Mouse (Mus musculus): ENCODE results near the gene Cbx3. TPM values are rescaled to one million over a fixed set of nuclear protein-coding genes. Genes with fewer than 3 reads are reported as not detected.
A peak's percentile ranks its signal among the peaks of the same experiment; 100 is the strongest.

The Cbx3 gene
- polyA plus RNA-seq (2015; fragmentation: Nextera tagmentation; extraction: Ambion mirVana) = 732 and 791 TPM in 2 replicates

DNA sequence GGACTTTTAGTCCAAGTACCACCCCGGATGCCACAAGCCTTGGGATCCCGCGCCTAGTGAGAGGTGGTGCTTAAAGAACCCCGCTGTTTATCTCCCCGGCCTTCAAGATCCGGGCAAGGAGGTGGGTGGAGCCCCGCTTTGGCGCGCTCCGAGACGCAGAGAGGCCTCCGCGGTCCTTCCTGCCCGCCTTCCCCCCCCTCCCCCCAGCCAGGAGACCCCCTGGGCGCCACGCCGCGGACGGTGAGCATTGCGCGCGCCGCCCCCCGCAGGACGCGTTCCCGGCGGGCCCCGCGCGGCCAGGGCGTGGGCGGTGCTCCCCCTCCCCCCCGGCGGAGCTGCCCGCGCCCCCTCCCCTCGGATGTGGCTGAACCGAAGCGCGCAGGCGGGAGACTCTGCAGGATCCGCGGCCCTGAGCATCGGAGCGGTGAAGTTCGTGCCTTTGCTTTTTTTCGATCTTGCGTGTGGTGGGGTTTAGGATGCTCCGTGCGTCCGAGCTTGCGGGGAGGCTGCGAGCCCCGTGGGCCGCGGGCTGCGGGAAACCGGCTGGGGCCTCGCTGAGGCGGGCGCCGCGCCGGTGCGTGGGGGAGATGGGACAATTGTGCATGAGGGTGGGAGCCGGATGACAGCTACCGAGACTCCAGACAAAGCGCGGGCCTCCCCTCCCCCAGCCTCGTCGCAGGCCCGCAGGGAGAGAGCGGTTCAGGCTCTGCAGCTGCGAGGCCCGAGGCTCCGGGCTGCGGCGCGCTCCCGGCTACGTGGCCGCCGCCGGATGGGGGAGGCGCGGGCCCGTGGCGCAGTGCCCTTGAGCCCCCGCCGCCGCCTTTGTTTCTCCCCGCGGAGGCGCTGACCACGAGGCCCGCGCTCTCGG is at the start of gene Cbx3:
TSS of gene Cbx3 (plus strand) at position 50 of the 868 bp plus-strand sequence.
- peak within 1 kb of the TSS; percentile 100 for H3K27ac ChIP-seq
- WGBS = under 1% methylated on average over 80 of the region's 99 CpGs
- peak within 1 kb of the TSS; percentile 97 for H3K4me3 ChIP-seq
- no peaks in the 10 kb centered on the region for H3K9me3 ChIP-seq (replicated peaks)
- peak within 1 kb of the TSS; percentile 100 for H3K9ac ChIP-seq
- H3K4me1 ChIP-seq = peaks cover 44% of the 10 kb centered on the region
- peak within 1 kb of the TSS; percentile 87 for H3K4me2 ChIP-seq
- H3K27me3 ChIP-seq = no peaks in the 10 kb centered on the region
- peak; percentile 83 for ATAC-seq
- peaks cover 49% of the 10 kb centered on the region for H3K36me3 ChIP-seq (ENCODE audit: poor library complexity, severe bottlenecking)

DNA sequence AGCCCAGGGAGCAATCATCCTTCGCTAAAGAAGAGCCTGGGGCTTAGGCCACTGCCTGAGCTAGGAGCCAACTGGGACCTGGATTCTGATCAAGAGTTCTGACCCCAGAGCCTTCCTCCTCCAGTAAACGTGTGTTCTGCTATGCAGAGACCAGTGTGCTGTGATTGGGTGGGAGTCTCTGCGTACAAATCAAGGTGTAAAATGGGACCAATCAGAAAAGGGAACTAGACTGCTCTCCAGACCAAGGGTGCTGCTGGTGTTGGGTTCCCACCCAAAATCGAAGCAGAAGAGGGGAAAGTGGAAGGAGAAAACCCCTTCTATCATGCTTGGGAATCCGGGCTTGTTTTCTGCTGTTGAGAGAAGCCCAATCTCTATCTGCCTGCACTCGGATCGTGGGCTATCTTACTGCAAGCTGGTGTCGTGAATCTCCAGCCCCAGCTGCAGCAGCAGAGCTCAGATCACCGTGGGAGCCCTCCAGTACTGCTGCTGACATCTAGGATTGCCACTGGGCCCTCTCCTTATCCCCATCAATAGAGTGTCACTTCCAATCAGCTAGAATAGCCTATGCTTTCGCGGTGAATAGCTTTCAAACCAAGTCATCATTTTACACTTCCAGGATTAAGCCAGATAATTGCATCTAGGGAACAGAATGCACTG is 46.6 kb upstream of the Cbx3 start:
- Histone ChIP-seq H3K9me3 (replicated peaks) (peaks cover 4% of the 10 kb centered on the region; the same call in 1 of the 2 replicates), H3K4me1 (no peaks in the 10 kb centered on the region), H3K36me3 (ENCODE audit: poor library complexity, severe bottlenecking) (no peaks in the 10 kb centered on the region), H3K4me3 (no peak overlapping the region), H3K9ac (no peak overlapping the region), H3K27ac (no peak overlapping the region), H3K27me3 (no peaks in the 10 kb centered on the region), H3K4me2 (no peak overlapping the region)
- no peak for ATAC-seq
- 56% methylated on average over 11 of the region's 11 CpGs for WGBS

DNA sequence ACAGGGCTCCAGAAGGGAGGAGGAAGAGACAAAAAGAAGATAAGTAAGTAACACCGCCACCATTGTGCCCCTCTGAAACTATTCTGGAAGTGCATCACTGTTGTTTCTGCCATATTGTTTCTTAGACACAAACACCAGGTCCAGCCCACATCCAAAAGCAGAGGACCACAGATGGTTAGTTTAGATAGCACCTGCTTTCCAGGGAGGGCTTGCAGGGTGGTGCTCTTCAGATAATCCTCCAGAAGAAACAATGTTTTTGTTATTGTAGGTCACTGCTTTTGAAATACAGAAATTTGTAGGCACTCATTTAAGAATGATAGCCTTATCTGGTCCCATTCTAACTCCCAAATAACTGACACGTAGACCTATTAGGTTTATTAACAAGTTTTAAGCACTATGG is 45.6 kb upstream of the Cbx3 start:
- no peak overlapping the region for H3K27ac ChIP-seq
- no peaks in the 10 kb centered on the region for H3K27me3 ChIP-seq
- H3K4me2 ChIP-seq = no peak overlapping the region
- peaks cover 4% of the 10 kb centered on the region; the same call in 1 of the 2 replicates for H3K9me3 ChIP-seq (replicated peaks)
- WGBS = 95% methylated on average over 2 of the region's 2 CpGs
- H3K36me3 ChIP-seq (ENCODE audit: poor library complexity, severe bottlenecking) = no peaks in the 10 kb centered on the region
- H3K4me1 ChIP-seq = no peaks in the 10 kb centered on the region
- no peak for ATAC-seq
- no peak overlapping the region for H3K4me3 ChIP-seq
- no peak overlapping the region for H3K9ac ChIP-seq

DNA sequence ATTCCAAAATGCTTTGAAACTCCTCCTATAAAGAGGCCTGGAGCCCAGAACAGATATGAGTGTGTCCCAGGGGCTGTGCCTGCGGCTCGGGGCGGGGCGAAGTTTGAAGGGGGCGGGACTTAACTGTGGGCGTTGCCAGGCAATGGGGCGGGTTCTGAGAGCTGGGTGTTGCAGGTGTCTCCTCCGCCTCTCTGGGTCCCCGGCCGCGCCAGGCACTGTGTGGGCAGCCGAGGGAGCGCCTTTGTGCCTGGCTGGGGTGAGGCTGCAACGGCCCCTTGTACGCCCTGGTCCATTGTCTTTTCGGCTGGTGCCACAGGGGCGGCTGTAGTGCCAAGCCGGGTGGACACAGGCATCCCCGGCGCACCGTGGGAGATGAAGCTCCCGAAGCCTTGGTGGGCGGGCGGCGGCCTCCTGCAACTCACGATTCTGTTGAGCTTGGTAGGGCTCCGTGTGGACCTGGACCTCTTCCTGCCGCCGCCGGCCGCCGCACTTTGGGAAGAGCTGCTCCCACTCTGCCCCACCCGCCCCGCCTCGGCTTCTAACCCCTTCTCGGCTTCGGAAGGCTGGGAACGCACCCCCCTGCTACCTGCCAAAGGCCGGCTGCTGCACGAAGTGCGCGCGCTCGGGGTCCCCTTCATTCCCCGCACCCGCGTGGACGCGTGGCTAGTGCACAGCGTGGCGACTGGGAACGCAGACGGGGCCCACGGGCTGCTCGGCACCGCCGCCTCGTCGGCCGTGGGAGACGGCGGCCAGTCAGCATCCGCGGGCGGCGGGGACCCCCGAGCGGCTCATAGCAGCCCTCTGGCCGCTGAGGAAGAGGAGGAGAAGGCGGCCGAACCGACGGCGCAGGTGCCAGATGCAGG is 37.4 kb upstream of the Cbx3 start, which contains the start of gene Nfe2l3:
TSS of gene Nfe2l3 (plus strand) at position 136 of the 863 bp plus-strand sequence.
- peak within 1 kb of the TSS; percentile 63 for H3K4me3 ChIP-seq
- H3K4me2 ChIP-seq = peak within 1 kb of the TSS; percentile 89
- H3K9ac ChIP-seq = peak within 1 kb of the TSS; percentile 75
- no peaks in the 10 kb centered on the region for H3K9me3 ChIP-seq (replicated peaks)
- ATAC-seq = peak; percentile 84
- H3K27ac ChIP-seq = no peak within 1 kb of the TSS
- H3K4me1 ChIP-seq = peaks cover 21% of the 10 kb centered on the region
- H3K27me3 ChIP-seq = peaks cover 42% of the 10 kb centered on the region
- no peaks in the 10 kb centered on the region for H3K36me3 ChIP-seq (ENCODE audit: poor library complexity, severe bottlenecking)
- under 1% methylated on average over 73 of the region's 74 CpGs for WGBS

DNA sequence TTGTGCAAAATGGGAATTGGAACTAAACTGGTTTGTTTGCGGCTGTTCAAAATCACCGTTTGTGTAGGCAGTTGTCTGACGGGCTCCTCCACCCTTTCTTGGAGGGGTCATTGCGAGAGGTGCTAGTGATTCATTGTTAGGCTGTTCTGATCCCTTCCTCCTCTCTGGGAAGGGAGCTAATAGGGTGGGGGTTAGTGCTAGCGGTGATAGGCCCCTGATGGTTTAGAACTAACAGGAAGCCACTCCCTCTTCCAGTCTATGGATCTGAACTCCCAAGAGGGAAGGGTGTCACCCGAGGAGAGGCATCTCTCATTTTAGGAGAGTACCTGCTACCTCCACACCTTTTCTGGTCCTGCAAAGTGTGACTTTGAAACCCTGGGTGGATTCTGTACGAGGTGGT is 35.9 kb upstream of the Cbx3 start:
- ATAC-seq = no peak
- WGBS = 32% methylated on average over 7 of the region's 7 CpGs
- H3K4me3 ChIP-seq = no peak overlapping the region

DNA sequence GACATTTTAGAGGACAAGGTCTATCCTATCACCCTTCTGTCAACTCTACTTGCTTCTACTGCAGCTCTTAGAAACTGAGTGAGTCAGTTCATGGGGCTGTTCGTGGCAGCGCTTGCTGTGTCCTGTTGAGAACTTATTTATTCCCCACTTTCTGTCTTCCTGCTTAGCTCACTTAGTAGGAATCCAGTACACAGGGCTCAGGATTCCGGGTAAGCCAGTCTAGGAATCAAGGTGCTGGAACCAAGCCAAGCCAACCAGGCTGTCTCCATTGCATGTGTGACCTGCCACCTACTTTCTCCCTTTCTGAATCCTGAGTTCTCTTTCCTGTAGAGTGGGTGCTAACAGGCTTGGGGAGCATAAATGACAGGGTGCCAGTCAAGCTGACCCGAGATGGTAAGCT is 32.5 kb upstream of the Cbx3 start:
- Histone ChIP-seq H3K4me1 (peaks cover 15% of the 10 kb centered on the region), H3K9me3 (replicated peaks) (no peaks in the 10 kb centered on the region), H3K4me2 (no peak overlapping the region), H3K9ac (no peak overlapping the region), H3K27me3 (peaks cover 27% of the 10 kb centered on the region), H3K36me3 (ENCODE audit: poor library complexity, severe bottlenecking) (no peaks in the 10 kb centered on the region), H3K27ac (no peak overlapping the region), H3K4me3 (no peak overlapping the region)
- no peak for ATAC-seq
- 85% methylated on average over 4 of the region's 4 CpGs for WGBS

More for the DNA sequence above, 35.9 kb upstream of the Cbx3 start:
- no peaks in the 10 kb centered on the region for H3K9me3 ChIP-seq (replicated peaks)
- H3K4me1 ChIP-seq = peaks cover 21% of the 10 kb centered on the region
- H3K9ac ChIP-seq = no peak overlapping the region
- H3K27ac ChIP-seq = no peak overlapping the region
- peak overlapping the region; percentile 89 for H3K4me2 ChIP-seq
- H3K27me3 ChIP-seq = peaks cover 42% of the 10 kb centered on the region
- H3K36me3 ChIP-seq (ENCODE audit: poor library complexity, severe bottlenecking) = no peaks in the 10 kb centered on the region

DNA sequence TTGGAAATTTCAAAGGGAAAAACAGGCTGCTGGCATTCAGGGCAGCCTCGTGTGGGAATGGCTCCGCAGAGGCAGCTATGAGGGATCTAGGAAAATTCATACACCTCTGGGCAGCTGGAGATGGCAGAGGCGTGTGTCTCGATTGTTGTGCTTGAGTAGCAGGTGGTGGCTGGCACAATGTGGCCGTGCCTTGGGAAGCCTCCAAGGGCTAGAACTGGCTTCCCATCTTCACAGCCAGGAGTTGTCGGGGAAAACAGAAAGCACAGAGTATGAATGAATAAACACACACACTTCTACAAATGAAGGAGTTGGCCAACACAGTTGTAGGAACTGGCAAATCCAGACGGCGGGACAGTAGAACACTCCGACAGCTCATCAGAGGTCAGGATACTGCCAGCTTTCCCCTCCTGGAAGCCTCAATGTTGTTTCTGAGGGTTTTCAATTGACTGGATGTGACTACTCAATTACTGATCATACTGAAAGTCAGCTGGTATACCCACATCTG is 31.3 kb upstream of the Cbx3 start:
- Histone ChIP-seq H3K27ac (no peak overlapping the region), H3K36me3 (ENCODE audit: poor library complexity, severe bottlenecking) (no peaks in the 10 kb centered on the region), H3K9ac (no peak overlapping the region), H3K4me2 (no peak overlapping the region), H3K4me1 (0 out of 2 replicates have a peak, but pooled peaks cover 4% of the 10 kb centered on the region), H3K4me3 (no peak overlapping the region), H3K9me3 (replicated peaks) (no peaks in the 10 kb centered on the region), H3K27me3 (peaks cover 15% of the 10 kb centered on the region)
- ATAC-seq = no peak
- WGBS = 86% methylated on average over 9 of the region's 9 CpGs

DNA sequence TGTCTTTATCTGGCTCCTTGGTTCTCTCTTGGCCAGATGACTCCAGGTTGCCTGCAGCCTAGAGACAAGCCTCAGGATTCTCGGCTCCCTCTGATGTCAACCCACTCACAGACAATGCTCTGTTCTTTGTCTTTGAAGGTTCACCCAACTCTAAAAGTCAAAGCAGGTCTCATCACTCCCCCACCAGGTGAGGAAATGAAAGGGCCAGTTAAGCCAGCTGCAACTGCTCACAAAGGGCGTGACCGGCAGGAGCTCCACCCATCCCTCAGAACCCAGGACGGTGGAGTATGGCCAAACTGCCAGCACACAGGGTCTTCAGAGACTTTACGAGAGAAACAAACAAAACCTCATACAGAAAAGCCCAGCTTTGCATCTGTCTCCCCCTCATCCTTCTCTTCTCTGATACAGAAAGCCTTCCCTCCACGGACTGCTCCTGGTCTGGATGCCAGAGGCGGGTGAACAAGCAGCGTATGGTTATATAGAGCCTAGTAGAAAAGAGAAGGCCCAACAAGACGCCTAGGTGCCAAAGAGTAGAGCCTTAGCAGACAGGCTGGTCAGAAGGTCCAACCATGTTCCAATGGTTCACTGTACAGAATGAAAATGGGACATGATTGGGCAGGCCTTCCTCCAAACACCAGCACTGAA is 27.8 kb upstream of the Cbx3 start:
- no peak overlapping the region for H3K4me3 ChIP-seq
- H3K9me3 ChIP-seq (replicated peaks) = no peaks in the 10 kb centered on the region
- H3K36me3 ChIP-seq (ENCODE audit: poor library complexity, severe bottlenecking) = no peaks in the 10 kb centered on the region
- no peaks in the 10 kb centered on the region for H3K4me1 ChIP-seq
- H3K27me3 ChIP-seq = no peaks in the 10 kb centered on the region
- WGBS = 61% methylated on average over 9 of the region's 9 CpGs
- ATAC-seq = no peak
- H3K4me2 ChIP-seq = no peak overlapping the region
- H3K27ac ChIP-seq = no peak overlapping the region
- H3K9ac ChIP-seq = no peak overlapping the region

DNA sequence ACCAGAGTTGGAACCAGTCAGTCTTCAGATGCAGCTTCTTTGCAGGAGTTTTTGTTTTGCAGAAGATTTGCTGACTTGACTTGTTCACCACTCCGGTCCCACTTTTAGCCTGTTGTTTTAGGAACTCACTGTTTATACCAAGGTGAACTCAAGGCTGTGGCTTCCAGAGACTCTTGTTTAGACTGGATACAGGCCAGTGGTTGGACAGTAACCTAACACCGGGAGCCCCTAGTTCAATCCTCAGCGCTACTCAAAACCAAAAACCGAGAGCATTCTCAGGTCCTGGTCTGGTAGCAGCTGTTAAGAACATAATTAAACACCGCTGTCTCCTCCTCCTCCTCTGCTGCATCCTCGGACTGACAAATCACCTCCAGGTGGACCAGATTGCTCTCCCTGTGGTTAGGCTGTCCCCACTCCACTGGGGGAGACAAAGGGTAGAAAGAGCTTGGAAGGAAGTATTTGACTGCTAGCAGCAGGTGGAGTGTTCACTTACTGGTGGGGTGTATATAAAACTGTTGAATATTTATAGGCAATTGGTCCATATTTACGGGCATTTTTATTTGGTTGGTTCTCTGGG is 17.1 kb upstream of the Cbx3 start:
- 78% methylated on average over 7 of the region's 7 CpGs for WGBS
- Histone ChIP-seq H3K9me3 (replicated peaks) (no peaks in the 10 kb centered on the region), H3K4me3 (no peak overlapping the region), H3K4me1 (no peaks in the 10 kb centered on the region), H3K27me3 (no peaks in the 10 kb centered on the region), H3K36me3 (ENCODE audit: poor library complexity, severe bottlenecking) (no peaks in the 10 kb centered on the region; the same call in 1 of the 2 replicates), H3K4me2 (no peak overlapping the region), H3K27ac (no peak overlapping the region), H3K9ac (no peak overlapping the region)
- ATAC-seq = no peak

DNA sequence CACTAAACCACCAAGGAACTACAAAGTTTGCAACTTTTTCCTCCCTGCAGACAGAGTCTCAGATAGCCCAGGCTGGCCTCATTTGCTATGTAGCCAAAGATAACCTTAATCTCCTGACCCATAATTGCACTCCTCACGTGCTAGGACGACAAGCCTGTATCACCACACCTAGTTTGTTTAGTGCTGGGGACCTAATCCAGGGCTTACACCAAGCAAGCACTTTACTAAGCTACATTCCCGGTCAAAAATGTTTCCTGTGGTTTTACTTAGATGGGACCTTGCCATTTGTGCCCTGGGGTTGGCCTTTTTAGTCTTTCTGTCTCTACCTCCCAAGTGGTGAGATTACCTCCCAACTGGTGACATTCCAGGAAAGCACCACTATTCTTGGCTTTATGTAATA is 15.2 kb upstream of the Cbx3 start:
- no peak overlapping the region for H3K27ac ChIP-seq
- H3K9ac ChIP-seq = no peak overlapping the region
- H3K36me3 ChIP-seq (ENCODE audit: poor library complexity, severe bottlenecking) = peaks cover 12% of the 10 kb centered on the region
- H3K4me2 ChIP-seq = no peak overlapping the region
- WGBS = 67% methylated on average over 3 of the region's 3 CpGs
- no peak for ATAC-seq
- H3K4me1 ChIP-seq = no peaks in the 10 kb centered on the region
- no peaks in the 10 kb centered on the region for H3K27me3 ChIP-seq
- no peaks in the 10 kb centered on the region for H3K9me3 ChIP-seq (replicated peaks)
- H3K4me3 ChIP-seq = no peak overlapping the region

DNA sequence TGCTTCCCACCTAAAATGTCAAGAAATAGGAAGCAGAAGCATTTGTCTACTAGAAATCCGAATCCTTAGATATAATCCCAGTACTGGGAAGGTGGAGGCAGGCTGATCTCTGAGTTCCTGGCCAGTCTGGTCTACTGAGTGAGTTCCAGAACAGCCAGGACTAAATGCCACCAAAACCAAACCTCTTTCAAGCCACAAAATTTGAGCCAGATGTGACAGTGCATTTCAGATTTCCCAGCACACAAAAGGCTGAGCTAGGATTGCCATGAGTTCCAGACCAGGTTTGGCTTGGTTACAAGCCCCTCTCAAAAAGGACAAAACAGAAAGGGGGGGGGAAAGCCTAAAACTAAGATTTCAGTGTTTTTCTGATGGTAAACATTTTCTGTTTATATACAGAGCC is 14.0 kb upstream of the Cbx3 start:
- Histone ChIP-seq H3K9me3 (replicated peaks) (no peaks in the 10 kb centered on the region), H3K4me1 (no peaks in the 10 kb centered on the region), H3K27me3 (no peaks in the 10 kb centered on the region), H3K27ac (no peak overlapping the region), H3K4me3 (no peak overlapping the region), H3K9ac (no peak overlapping the region), H3K36me3 (ENCODE audit: poor library complexity, severe bottlenecking) (peaks cover 22% of the 10 kb centered on the region), H3K4me2 (no peak overlapping the region)
- WGBS = 81% methylated on average over 1 of the region's 1 CpGs
- no peak for ATAC-seq
